Mouse (Mus musculus) kidney, embryonic 16.5 days (tissue): Measurements from ENCODE around the gene Gm12887. TPM values are rescaled to one million over a fixed set of nuclear protein-coding genes. Genes with fewer than 3 reads are reported as not detected.

Source experiments
- ATAC-seq: fragments of 200-750 bp; cut with Nextera tagmentation; 2 replicates; pipeline ENCODE4 v1.8.0; 2017; ENCODE audit warnings: moderate TSS enrichment; ENCODE audit not compliant: low FRiP score, low TSS enrichment
- H3K27ac ChIP-seq: fragments of 300-500 bp; sonication (generic); 2 replicates; pipeline ENCODE4 v1.5.1; 2014; ENCODE audit warnings: low read length
- H3K27me3 ChIP-seq: fragments of 300-500 bp; sonication (generic); 2 replicates; pipeline ENCODE4 v1.6.1; 2014; ENCODE audit warnings: low read length, control low read depth, mixed read lengths; ENCODE audit not compliant: insufficient read depth
- H3K36me3 ChIP-seq: fragments of 300-500 bp; sonication (generic); 2 replicates; pipeline ENCODE4 v1.6.1; 2014; ENCODE audit warnings: low read length, control low read depth, mixed read lengths; ENCODE audit not compliant: insufficient read depth
- H3K4me1 ChIP-seq: fragments of 300-500 bp; sonication (generic); 2 replicates; pipeline ENCODE4 v1.6.1; 2014; ENCODE audit warnings: low read length, control low read depth, mixed read lengths; ENCODE audit not compliant: insufficient read depth
- H3K4me2 ChIP-seq: fragments of 300-500 bp; sonication (generic); replicated peaks from 2 replicates; pipeline ENCODE4 v1.6.1; 2014; ENCODE audit warnings: low read depth, low read length
- H3K4me3 ChIP-seq: fragments of 300-500 bp; sonication (generic); 2 replicates; pipeline ENCODE4 v1.5.1; 2014; ENCODE audit warnings: mild to moderate bottlenecking, low read length
- H3K9ac ChIP-seq: fragments of 300-500 bp; sonication (generic); replicated peaks from 2 replicates; pipeline ENCODE4 v1.6.1; 2014; ENCODE audit warnings: low read length
- H3K9me3 ChIP-seq: fragments of 300-500 bp; sonication (generic); 2 replicates; pipeline ENCODE4 v1.6.1; 2016; ENCODE audit warnings: low read length, control low read depth
- WGBS: fragments of 180-500 bp; shearing (Covaris S2); extraction: QIAGEN DNeasy Blood & Tissue Kit; methylation state at CpG from one replicate; pipeline ENCODE4 v1.1.7; 2014; 5-methylcytosine and 5-hydroxymethylcytosine counted together
- polyA plus RNA-seq: library from polyadenylated mRNA; unstranded; fragments of >200 nt; fragmentation: Nextera tagmentation; extraction: Ambion mirVana; gene quantifications from 2 replicates; pipeline ENCODE4 v1.2.1, GENCODE M21; 2015

The Gm12887 gene
- polyA plus RNA-seq, result not detected in 2 replicates

DNA sequence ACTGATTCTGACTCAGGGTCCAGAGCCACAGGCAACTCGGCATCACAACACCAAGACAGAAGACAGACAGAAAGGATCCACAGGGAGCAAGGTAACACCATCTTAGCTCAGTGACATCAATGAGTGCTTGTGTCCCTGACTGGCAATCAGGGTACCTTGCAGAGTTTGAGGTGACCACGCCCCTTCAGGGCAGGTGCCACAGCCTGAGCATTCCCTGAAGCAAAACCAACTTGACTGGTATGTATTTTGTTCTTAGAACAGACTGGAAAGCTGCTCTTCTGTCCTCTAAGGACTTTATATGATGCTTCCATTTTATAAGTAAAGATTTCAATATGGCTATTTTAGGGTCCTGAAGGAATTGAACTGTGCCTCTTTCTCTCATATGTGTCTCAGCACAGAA lies at the start of gene Gm12887:
Gene Gm12887, minus strand, starts transcription at position 101 of the 400 bp plus-strand sequence.
- ATAC-seq, result no peak
- no peak within 1 kb of the TSS for H3K9ac ChIP-seq
- H3K9me3 ChIP-seq, result peaks cover 28% of the 10 kb centered on the region
- no peaks in the 10 kb centered on the region for H3K27me3 ChIP-seq
- H3K4me2 ChIP-seq, result no peak within 1 kb of the TSS
- no peaks in the 10 kb centered on the region for H3K4me1 ChIP-seq
- no peaks in the 10 kb centered on the region for H3K36me3 ChIP-seq
- WGBS, result 44% methylated on average over 2 of the region's 2 CpGs
- H3K4me3 ChIP-seq, result no peak within 1 kb of the TSS
- no peak within 1 kb of the TSS for H3K27ac ChIP-seq

DNA sequence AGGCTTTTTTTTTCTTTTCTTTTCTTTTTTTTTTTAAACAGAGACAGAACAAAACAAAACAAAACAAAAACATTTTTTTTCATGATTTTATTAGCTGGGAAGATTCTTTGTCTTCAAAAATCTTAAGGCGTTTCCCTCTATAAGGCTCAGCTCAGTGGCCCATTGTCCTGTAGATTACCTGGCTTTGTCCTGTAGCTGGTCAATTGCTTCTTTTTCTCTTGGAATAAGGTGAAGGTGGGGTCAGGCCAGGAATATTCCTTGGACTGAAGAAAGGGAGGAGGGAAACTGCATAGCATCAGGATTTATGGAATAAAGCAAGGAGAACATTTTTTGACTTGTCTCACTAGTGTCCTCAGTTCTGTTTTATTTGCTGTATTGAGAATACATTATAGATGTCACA lies 35.1 kb upstream of the Gm12887 start:
- Histone ChIP-seq H3K4me2 (no peak overlapping the region), H3K36me3 (no peaks in the 10 kb centered on the region), H3K9me3 (peaks cover 7% of the 10 kb centered on the region; the same call in 1 of the 2 replicates), H3K27me3 (no peaks in the 10 kb centered on the region), H3K9ac (no peak overlapping the region), H3K4me3 (no peak overlapping the region), H3K4me1 (no peaks in the 10 kb centered on the region), H3K27ac (no peak overlapping the region)
- ATAC-seq, result no peak
- WGBS, result 77% methylated on average over 1 of the region's 1 CpGs

Other genes with a start within 250 kb of the Gm12887 start
- not detected in 2 replicates for gene Gm12886, start 199.0 kb downstream of the Gm12887 start, polyA plus RNA-seq